Mouse (Mus musculus): ENCODE measurements around the gene Macf1.
A peak's percentile ranks its signal among the peaks of the same experiment; 100 is the strongest.

Macf1 gene

DNA sequence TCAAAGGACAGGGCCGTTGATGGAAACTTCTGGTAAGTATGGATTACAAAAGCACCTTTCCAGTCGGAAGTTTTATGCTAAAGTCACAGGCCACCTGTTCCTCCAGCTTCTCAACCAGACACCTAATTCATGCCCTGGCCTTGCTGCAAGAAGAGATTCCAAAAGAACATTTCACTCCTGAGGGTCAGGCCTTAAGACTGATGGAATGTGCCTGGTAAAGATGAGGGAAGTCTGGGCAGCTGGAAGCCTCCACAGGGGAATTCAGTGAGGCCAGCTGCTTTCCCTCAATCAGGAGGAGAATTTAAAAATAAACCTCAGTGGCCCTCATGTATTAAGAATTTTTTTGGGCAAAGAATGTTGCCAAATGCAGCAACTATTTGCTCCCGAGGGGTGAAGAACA, 90.5 kb downstream of the Macf1 start:
- no peak for DNase-seq (ENCODE audit: low spot score)

DNA sequence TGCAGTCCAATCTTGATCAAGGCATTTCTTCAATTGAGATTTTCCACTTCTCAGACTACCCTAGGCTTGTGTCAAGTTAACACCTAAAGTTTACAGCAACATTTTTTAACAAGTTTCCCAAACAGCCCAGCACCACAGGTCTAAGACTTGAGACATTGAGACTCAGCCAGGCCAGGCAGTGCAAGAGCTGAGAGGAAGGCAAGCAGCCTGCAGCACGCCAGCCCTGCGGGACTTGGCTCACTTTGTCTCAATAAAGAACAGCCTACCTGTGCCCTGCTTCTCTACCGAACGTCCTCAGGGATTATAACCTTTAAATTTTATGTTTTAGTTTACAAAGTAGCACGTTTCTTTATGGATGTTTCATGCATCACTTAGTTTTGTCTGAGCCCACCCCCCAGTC, 92.1 kb downstream of the Macf1 start:
- DNase-seq (ENCODE audit: low spot score): no peak

DNA sequence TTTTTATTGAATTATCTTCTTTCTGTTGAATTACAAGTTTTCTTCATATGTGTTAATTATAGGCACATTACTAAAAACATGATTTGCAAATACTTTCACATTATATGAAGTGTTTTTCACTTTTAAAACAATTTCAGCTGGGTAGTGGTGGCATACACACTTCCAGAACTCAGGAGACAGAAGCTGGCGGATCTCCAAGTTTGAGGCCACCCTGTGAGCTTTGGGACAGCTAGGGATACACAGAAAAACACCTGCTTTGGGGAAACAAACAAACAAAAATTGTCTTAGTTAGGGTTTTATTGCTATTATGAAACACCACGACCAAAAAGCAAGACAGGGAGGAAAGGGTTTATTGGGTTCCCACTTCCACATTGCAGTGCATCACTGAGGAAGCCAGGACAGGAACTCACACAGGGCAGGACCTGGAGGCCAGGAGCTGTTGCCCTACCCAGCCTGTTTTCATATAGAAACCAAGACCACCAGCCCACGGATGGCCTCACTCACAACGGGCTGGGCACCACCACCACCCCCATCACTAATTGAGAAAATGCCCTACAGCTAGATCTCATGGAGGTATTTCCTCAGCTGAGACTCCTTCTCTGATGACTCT, 93.0 kb downstream of the Macf1 start:
- DNase-seq (ENCODE audit: low spot score): no peak

DNA sequence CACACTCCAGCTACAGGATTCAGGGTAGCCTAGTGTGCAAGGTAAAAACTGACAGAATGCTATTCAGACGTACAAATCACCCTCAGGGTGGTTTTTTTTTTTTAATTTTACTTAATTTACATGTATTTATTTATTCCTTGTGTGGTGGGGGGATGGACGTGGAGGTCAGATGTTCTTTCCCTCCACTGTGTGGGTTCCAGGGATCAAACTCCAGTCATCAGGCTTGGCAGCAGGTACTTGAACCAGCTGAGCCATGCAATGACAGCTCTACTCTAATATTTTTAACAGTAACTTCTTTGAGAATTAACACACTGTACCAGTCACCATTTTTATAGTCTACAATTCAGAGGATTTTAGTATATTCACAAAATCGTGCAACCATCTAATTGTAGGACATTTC, 94.7 kb downstream of the Macf1 start:
- DNase-seq (ENCODE audit: low spot score): no peak

DNA sequence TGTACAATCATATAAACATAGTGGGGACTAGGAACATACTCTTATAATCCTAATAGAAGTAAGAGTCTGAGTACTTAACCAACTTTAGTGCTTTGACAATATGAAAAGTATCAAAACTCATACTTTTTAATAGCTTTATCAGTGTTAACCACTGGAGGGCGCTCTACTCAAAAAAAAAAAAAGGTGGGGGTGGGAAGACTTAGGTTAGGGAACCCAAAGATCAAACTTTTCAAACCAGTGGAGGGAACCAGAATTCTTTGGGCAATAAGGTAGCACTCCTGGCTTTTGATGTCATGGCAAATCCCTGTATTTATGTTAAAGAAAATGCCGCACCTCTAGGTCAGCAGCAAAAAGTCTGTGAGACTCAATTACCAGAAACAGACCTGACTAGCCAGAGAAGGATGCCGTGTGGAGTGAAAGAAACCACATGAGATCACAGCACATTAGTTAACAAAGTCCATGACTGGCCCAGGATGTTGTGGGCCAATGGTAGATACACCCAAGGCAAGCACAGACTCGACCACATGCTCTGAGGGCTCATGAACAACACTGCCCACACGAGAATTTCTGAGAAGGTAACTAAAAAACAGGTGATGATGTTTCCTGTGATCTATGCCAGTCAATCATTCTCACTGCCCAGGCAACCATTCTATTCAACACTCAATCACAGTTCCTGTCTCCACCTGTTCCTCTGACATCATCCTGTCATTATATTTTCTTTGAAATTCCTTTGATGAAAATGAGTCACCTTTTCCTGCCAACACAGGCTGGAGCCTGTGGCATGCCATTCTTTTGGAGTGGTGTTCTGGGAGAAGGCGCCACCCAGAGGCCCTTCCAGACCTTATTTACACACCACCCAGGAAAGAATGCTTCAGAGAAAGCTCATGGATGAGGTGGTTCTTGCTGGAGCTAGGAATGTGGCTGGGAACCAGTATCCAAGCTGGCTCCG, 95.5 kb downstream of the Macf1 start:
- peak; percentile 30 for DNase-seq (ENCODE audit: low spot score)

DNA sequence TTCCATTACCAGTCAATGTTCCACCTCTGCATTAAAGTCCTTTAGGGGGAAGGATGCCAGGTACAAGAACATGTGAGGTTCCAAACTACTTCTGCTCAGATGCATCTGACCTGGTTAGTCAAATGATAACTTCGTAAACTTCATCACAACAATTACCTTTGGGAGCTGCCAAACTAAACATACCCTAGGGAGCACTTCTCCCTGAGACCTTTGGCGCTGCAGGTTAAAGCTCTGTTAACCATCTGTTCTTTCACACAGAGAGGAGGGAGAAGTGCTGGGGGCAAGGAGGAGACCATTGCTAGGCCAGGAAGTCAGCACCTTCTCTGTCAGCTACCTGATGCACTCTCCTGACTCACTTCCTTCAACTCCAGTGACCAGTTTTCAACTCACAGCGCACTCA, 96.5 kb downstream of the Macf1 start:
- DNase-seq (ENCODE audit: low spot score): no peak

DNA sequence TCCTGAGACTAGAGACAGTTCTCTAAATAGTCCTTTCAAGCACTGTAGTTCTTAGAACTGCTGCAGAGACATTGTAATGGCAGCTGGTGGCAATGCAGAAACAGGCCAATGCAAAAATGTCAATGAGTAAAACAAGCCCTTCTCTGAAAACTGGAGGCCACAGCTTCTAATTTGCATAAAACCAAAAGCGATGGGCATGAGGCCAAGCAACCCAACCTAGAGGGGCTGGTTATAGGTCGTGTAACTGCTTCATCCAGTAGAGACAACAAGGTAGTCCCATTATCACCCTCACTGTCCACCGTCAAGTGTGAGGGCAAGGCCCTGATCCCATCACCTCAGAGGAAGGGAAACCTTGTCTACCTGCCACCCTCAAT, 99.5 kb downstream of the Macf1 start:
- DNase-seq (ENCODE audit: low spot score): no peak

DNA sequence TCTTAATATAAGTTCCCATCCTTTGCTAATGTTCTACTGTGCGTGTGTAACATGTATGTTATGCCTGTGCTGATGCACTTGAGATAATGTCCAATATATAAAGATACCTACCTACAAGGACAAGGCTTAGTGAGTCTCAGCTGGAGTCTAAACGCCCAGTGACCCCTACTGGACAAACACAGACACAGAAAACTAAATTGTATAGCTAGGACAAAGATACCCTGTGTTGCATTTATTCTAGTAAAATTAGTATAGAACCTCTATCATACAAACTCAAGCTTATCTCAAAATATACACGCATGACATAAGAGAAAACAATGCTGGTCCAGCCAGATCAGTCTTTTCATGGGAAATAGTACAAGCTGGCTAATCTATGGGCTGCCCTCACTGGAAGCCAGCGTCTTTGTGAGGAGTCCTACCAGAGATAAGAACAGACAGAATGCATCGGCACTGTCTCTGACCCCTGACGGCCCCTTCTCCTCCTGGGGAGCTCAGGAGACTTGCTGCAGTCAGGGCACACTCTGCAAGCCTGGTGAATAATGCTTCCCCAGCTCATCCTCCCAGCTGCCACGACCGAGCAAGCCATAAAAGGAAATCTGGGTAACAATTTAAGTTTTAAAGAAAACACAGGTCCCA, 100.0 kb downstream of the Macf1 start:
- no peak for DNase-seq (ENCODE audit: low spot score)

DNA sequence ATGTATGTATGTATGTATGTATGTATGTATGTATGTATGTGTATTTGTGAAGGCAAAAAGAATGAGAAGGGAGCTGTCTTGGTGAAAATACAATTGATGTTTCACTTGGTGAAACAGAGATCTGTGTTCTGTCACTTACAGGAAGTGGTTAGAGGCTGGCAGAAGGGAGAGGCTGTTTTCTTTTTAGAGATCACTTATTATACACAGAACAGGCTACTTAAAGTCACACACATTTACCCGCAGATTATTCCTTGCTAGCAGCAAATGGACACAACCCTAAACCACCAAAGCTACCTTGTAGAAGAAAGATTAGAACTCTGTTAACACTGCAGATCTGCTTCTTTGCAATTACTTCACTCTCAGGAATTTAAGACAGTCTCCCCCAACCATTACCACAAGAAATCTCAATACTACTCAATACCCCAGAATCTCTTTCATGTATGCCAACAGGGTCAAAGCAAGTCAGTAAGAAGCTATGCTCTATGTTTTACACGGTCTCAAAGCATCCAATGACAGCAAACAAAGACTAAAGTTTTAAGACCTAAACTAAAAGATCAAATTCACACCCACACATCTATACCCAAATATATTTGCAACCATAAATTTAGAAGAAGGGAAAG, 106.6 kb downstream of the Macf1 start:
- no peak for DNase-seq (ENCODE audit: low spot score)

DNA sequence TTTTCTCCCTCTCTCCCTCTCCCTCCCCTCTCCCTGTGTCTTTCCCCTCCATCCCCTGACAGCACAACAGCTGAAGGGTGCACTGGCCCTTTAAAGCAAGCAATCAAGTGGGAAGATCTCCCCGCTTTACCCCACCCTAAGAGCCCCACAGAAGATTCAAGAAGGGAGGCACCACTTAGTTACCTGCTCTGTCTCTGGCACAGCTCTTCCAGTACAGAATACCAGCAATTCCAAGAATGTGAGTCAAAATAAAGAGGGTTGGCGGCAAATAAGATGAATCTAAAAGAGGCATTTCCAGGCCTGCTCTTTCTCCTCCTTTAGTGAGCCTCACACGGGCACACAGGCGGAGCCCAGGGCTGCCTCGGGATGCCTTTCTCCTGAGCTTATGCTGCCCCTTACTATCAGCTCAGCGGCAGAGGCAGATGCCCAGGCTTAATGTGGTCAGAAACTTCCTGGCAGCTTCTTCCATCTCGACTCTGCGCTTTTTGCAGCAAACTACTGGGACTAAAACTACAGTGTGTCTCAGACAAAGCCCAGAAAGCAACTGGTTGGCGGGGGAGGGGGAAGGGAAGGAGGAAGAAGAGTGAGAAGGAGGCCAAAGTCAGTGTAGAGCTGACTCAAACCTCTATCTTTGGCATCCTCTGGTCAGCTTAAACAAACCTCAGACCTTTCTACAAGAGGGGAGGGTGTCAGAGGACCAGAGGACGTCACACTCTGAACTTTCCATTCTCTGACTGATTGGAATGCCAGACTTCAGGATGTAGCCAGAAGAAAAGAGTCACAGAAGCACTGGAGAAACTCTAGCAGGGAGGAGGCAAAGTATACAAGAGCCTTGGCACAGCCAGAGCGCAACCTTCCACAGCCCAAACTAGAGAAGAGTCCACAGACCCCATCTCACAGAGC, 111.5 kb downstream of the Macf1 start:
- DNase-seq (ENCODE audit: low spot score): peak; percentile 42

DNA sequence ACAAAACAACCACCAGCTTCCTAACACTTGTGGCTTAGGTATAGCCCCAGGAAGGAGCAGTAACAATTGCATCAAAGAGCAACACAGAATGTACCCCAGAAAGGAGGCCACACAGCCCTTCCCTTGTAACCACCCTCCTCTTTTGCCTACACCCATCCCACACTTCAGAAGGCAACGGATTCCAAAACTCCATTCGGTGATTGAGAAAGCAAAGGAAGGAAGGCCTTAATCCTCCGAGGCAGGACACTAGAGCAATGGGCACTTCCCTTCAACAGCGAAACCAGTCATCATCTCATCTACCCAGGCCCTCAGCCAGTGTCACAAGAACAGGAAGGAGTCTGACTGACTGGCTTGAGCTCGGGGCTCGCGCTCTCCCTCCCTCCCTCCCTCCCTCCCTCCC, 112.3 kb downstream of the Macf1 start:
- no peak for DNase-seq (ENCODE audit: low spot score)

DNA sequence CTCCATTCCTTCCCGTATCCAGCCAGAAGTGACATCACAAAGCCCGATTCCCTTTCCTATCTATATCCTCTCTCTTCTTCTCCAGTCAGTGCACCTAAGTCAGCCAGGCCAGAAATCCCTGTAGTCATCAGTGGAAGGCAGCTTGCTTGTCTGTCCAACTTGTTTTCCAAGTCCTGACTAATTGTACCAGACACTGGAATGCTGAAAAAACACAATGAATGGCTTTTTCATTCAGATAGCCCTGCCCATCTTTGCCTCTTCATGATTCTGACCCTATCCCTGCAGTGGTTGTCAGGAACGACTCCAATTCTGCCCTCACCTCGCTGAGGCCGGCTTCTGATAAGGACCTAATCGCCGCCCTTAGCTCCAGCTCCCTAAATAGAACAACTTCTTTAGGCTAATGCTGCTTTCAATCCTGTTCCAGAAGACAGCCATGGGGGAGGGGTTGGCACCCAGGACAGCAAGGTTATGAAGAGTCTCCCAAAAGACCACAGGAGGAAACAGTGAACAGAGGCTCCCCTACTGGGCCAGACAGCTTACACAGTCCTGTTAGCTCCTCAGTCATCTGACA, 118.8 kb downstream of the Macf1 start:
- no peak for DNase-seq (ENCODE audit: low spot score)

DNA sequence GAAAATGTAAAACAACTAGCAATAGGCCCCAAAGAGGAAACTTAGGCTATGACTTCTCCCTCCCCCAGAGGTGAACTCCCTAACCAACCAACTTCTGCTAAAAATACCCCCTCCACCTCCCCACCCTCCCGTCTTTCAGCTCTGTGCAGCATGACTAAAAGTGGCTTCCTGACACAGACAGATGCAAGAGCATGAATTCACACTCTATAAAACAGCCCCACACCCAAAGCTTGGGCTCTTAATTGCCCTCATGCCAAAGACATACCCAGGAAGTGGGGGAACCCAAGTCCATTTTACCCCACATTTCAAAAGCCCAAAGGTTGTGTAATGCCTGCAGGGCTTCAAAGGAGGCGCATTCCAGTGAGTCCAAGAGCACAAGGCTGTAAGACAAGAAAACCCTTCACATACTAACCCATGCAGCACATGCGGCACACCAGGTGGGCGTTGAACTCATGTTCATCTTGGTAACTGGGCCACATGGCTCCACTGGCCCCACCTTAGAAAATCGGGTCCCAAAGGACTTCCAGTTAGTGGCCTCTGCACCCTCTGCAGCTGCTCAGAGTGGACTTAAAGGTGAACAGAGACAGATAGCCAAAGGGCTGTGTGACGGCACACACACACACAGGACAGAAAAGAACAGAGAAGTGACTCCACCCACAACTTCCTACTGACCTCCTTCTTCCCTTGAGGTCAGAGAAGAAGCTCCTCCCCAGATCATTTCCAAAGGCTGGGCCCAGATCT, 119.9 kb downstream of the Macf1 start:
- no peak for DNase-seq (ENCODE audit: low spot score)

DNA sequence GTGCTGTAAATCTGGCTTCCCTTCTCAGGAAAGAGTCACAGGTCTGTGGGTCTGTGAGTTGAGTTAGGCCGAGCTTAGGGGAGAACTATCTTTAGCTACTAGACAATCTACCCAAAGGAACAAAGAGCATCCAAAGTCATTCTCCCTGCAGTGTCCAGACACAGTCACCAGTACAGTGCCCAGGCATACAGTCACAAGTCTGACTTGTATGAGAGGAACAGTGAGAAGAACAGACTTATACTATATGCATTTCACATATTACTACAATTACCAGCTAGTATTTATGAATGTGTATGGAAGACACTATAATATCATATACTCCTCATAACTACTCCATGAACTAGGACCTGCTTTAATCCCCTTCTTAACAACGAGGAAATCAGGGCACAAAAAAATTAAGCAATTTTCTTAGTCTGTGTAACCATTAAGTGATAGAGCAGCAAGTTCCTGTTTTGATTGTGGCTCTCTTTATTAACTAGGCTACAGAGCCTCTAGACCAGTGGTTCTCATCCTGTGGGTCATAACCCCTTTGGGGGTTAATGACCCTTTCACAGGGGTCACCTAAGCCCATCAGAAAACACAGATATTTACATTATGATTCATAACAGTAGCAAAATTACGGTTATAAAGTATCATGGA, 121.9 kb downstream of the Macf1 start:
- no peak for DNase-seq (ENCODE audit: low spot score)

DNA sequence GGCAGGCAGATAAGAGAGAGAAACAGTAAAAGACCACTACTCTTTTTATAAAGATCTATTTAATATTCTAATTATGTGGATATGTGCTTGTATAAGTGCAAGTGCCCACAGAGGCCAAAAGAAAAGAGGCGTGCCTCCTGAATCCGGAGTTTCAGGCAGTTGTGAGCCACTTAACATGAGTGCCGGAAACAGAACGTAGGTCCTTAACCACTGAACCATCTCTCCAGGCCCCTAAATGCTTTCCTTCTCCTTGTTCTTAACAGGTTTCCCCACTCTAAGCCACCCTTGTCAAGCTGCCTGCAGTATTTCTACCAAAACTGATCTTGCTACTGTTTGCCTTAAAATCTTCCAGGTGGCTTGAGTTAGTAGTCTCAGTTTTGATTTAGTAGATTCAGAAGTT, 123.3 kb downstream of the Macf1 start:
- no peak for DNase-seq (ENCODE audit: low spot score)

DNA sequence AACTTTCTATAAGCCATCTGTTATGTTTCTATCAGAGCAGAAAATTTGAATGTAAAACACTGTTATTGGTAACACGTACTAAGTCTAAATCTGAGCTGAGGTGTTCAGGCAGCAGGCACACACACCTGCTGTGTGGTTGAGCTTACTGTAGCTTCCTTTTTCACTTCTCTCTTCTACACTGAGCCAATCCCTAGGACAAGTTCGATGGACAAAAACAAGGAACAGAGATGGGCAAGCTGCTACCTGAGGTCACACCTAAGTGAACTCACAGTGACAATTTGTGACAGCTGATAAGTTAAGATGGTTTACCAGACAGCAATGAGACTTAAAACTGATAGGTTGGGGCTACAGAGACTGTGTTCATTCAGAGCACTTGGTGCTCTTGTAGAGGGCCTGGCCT, 125.7 kb downstream of the Macf1 start:
- DNase-seq (ENCODE audit: low spot score): no peak

DNA sequence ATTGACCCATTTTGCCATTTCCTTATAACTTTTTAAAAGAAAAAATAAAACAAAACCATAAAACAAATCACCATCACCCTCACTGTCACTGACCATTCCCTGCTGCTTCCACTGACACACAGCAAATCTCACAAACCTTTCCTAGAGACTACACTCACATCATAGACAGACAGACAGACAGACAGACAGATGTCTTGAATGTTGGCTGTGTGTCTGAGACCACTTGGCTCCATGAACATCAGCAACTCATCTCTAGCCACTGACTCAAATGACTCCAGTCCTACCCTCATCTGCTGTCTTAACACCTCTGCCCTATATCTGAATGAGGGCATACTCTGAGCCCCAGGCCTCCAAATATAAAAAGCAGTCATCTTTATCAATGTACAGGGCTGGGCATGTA, 128.9 kb downstream of the Macf1 start:
- DNase-seq (ENCODE audit: low spot score): no peak

DNA sequence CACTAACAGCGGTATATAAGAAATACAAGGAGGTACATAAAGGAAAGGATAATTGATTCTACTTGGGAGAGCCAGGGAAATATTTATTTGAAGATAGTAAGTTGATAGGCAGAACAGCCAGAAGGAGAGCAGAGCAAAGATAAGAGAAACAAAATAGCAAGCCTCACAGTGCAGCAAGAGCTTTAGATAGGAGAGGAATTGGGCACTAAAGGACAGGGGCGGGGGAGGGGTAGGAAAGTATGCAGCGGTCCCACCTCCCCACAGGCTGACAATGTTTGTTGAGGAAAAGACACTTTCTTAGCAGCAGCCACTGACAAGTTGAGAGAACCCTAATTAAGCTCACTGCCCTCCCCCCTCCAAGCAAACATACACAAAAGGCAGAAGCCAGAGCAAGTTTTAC, 131.5 kb downstream of the Macf1 start:
- no peak for DNase-seq (ENCODE audit: low spot score)

DNA sequence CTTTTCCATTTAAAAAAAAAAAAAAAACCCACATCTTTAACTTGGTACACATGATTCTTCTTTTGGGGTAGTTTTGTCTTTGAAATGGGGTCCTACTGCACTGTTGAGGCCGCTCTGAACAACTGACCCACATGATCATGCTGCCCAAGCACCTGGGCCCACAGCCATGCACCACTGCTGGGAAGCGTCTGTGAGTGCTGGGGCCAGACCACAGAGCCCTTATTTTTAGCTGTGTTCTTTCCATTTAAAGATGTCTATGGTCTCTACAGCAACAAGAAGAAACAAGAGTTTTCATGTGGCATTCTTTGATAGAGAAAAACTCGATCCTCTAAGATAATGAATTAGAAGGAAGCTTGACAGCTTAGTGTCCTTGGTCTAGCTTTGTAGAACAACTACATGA, 135.8 kb downstream of the Macf1 start:
- DNase-seq (ENCODE audit: low spot score): no peak

DNA sequence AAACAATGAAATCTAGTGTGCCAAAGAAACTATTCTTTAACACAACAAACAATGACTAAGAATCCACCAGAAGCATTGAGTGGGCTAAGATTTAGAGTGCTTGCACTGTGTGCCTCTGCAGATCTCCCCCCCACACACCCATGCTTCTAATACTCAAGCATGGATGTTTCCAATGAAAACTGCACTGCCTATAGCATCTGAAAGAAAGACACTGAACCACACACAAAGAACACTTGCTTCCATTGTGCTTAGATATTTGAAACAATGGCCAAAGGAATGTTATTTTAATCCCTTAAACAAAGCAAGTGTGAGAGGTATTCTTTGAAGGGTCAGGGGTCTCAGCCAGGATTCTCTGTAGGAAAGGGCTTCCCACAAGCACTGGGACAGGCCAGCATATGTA, 140.5 kb downstream of the Macf1 start:
- DNase-seq (ENCODE audit: low spot score): no peak

All from urinary bladder, postnatal 25 days (tissue).